Mouse (Mus musculus): ENCODE measurements around the gene Ubr4.

- TF ChIP-seq E2F4 (IDR thresholded peaks at IDR 0.05; ENCODE audit: insufficient read depth): no peak
- no peak for TF ChIP-seq POLR2A (IDR thresholded peaks at IDR 0.05; ENCODE audit: insufficient read length, low read depth)
- no peak for TF ChIP-seq TCF12 (IDR thresholded peaks at IDR 0.05; ENCODE audit: insufficient read depth, poor library complexity, severe bottlenecking)
- no peak for TF ChIP-seq POLR2AphosphoS2 (IDR thresholded peaks at IDR 0.05; ENCODE audit: insufficient read length, low read depth)
- no peak for TF ChIP-seq SRF (IDR thresholded peaks at IDR 0.05; ENCODE audit: control insufficient read depth, insufficient read length, low read depth)
- TF ChIP-seq MYOG (IDR thresholded peaks at IDR 0.05; ENCODE audit: control insufficient read depth in 1 of 3, insufficient read depth in 1 of 3, insufficient read length in 2 of 3, low read depth in 2 of 3): no peak
- no peak for TF ChIP-seq REST (IDR thresholded peaks at IDR 0.05; ENCODE audit: insufficient read depth, insufficient read length)
- no peak for TF ChIP-seq USF1 (IDR thresholded peaks at IDR 0.05; ENCODE audit: low read depth)
- TF ChIP-seq CEBPB (IDR thresholded peaks at IDR 0.05; ENCODE audit: insufficient read depth, poor library complexity, severe bottlenecking): no peak
- TF ChIP-seq MAX (IDR thresholded peaks at IDR 0.05; ENCODE audit: low read depth): no peak
- no peak for TF ChIP-seq MYOD1 (IDR thresholded peaks at IDR 0.05; ENCODE audit: control insufficient read depth in 1 of 3, insufficient read length in 2 of 3, low read depth in 2 of 3)
- TF ChIP-seq TCF3 (IDR thresholded peaks at IDR 0.05; ENCODE audit: insufficient read length, low read depth): no peak
These were observed 135.9 kb downstream of the Ubr4 start for GRCm38 (mm10) chr4:139488325-139488724.
